Mouse (Mus musculus): ENCODE data around the gene Rnf183.
A peak's percentile ranks its signal among the peaks of the same experiment; 100 is the strongest.
"Not testable (repeated sequence)": the region's sequence is repeated elsewhere in the genome, so short reads cannot be mapped to it uniquely, and the experiment has no call there.

Rnf183 gene

GRCm38 (mm10) chr4:62435081-62435480, at the start of gene Rnf183:
Gene Rnf183, minus strand, starts transcription at chr4:62435252.
- no peak for DNase-seq (ENCODE audit: low read depth, low spot score)

- DNase-seq (ENCODE audit: low read depth, low spot score), result peak; percentile 61
Measured at GRCm38 (mm10) chr4:62480709-62481605, 45.9 kb upstream of the Rnf183 start.

GRCm38 (mm10) chr4:62479937-62480708, 45.1 kb upstream of the Rnf183 start, which contains the start of gene Bspry:
Gene Bspry, plus strand, starts transcription at chr4:62480053.
- peak; percentile 74 for DNase-seq (ENCODE audit: low read depth, low spot score)

- not testable (repeated sequence) for DNase-seq (ENCODE audit: low read depth, low spot score)
Measured at GRCm38 (mm10) chr4:62479593-62479936, 44.5 kb upstream of the Rnf183 start.

- no peak for DNase-seq (ENCODE audit: low read depth, low spot score)
Measured at GRCm38 (mm10) chr4:62477542-62478244, 42.6 kb upstream of the Rnf183 start.

GRCm38 (mm10) chr4:62475793-62476192, 40.7 kb upstream of the Rnf183 start:
- DNase-seq (ENCODE audit: low read depth, low spot score), result peak; percentile 65

- DNase-seq (ENCODE audit: low read depth, low spot score), result no peak
Measured at GRCm38 (mm10) chr4:62475131-62475530, 40.1 kb upstream of the Rnf183 start.

GRCm38 (mm10) chr4:62472071-62472470, 37.0 kb upstream of the Rnf183 start:
- DNase-seq (ENCODE audit: low read depth, low spot score), result no peak

GRCm38 (mm10) chr4:62470598-62471051, 35.6 kb upstream of the Rnf183 start, which contains the start of gene Wdr31:
Gene Wdr31, minus strand, starts transcription at chr4:62470896.
- DNase-seq (ENCODE audit: low read depth, low spot score), result peak; percentile 88

GRCm38 (mm10) chr4:62468158-62468557, 33.1 kb upstream of the Rnf183 start:
- DNase-seq (ENCODE audit: low read depth, low spot score), result peak; percentile 24

- DNase-seq (ENCODE audit: low read depth, low spot score), result no peak
Measured at GRCm38 (mm10) chr4:62463124-62463523, 28.1 kb upstream of the Rnf183 start.

- no peak for DNase-seq (ENCODE audit: low read depth, low spot score)
Measured at GRCm38 (mm10) chr4:62460348-62460747, 25.3 kb upstream of the Rnf183 start.

- no peak for DNase-seq (ENCODE audit: low read depth, low spot score)
Measured at GRCm38 (mm10) chr4:62459081-62459480, 24.0 kb upstream of the Rnf183 start.

GRCm38 (mm10) chr4:62454995-62455394, 19.9 kb upstream of the Rnf183 start:
- DNase-seq (ENCODE audit: low read depth, low spot score), result peak; percentile 71

- no peak for DNase-seq (ENCODE audit: low read depth, low spot score)
Measured at GRCm38 (mm10) chr4:62440986-62441385, 5.9 kb upstream of the Rnf183 start.

- DNase-seq (ENCODE audit: low read depth, low spot score), result no peak
Measured at GRCm38 (mm10) chr4:62440544-62440943, 5.5 kb upstream of the Rnf183 start.

GRCm38 (mm10) chr4:62439793-62440192, 4.7 kb upstream of the Rnf183 start:
- no peak for DNase-seq (ENCODE audit: low read depth, low spot score)

- no peak for DNase-seq (ENCODE audit: low read depth, low spot score)
Measured at GRCm38 (mm10) chr4:62437871-62438270, 2.8 kb upstream of the Rnf183 start.

GRCm38 (mm10) chr4:62437256-62437778, 2.3 kb upstream of the Rnf183 start:
- no peak for DNase-seq (ENCODE audit: low read depth, low spot score)

GRCm38 (mm10) chr4:62433939-62434870, 847 bp downstream of the Rnf183 start:
- no peak for DNase-seq (ENCODE audit: low read depth, low spot score)

All from CD4-positive, CD25-positive, alpha-beta regulatory T cell, adult 2 months (primary cell).